Mouse (Mus musculus) megakaryocyte-erythroid progenitor cell, adult 5 weeks (primary cell): ENCODE results near the gene Cdh19. TPM values are rescaled to one million over a fixed set of nuclear protein-coding genes. Genes with fewer than 3 reads are reported as not detected.

Experiments used
- polyA plus RNA-seq: library from polyadenylated mRNA; stranded (reverse); fragments of >175 nt; gene quantifications from 2 replicates; pipeline ENCODE4 v1.2.3, GENCODE M21; 2012

Cdh19 gene
- not detected in 2 replicates for polyA plus RNA-seq

DNA sequence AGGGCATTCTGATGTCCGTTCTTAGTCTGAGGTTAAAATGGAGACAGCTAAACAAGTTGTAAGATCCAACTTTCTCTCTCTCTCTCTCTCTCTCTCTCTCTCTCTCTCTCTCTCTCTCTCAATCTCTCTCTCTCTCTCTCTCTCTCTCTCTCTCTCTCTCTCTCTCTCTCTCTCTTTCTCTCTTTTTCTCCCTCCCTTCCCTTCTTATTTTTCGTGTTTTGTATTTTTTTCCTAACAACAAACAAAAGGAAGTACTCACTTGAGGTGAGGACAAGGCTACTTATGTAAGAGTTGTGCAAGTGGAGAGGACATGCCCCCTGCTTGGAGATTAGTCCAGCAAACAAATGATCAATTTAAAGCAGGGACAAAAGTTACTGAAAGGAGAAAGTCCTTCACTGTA, at the start of gene Cdh19:
Gene Cdh19, minus strand, starts transcription at position 101 of the 400 bp plus-strand sequence.

